Mouse (Mus musculus) hindbrain, postnatal 0 days (tissue): ENCODE results near the gene Dnaic1. TPM values are rescaled to one million over a fixed set of nuclear protein-coding genes. Genes with fewer than 3 reads are reported as not detected.
"Not testable (repeated sequence)": the region's sequence is repeated elsewhere in the genome, so short reads cannot be mapped to it uniquely, and the experiment has no call there.

Experiments
- ATAC-seq: fragments of 200-750 bp; cut with Nextera tagmentation; 2 replicates; pipeline ENCODE4 v1.8.0; 2017; ENCODE audit warnings: mild to moderate bottlenecking, moderate TSS enrichment, moderate library complexity
- DNase-seq: peaks from one replicate; pipeline ENCODE4 v3.0.0-alpha.2; 2015; ENCODE audit warnings: low spot score
- H3K27ac ChIP-seq: fragments of 300-500 bp; sonication (generic); 2 replicates; pipeline ENCODE4 v1.5.1; 2014; ENCODE audit warnings: mild to moderate bottlenecking
- H3K27me3 ChIP-seq: fragments of 300-500 bp; sonication (generic); 2 replicates; pipeline ENCODE4 v1.6.1; 2014; ENCODE audit warnings: low read length, mixed read lengths; ENCODE audit not compliant: insufficient read depth
- H3K36me3 ChIP-seq: fragments of 300-500 bp; sonication (generic); 2 replicates; pipeline ENCODE4 v1.6.1; 2014; ENCODE audit warnings: low read length, mixed read lengths; ENCODE audit not compliant: insufficient read depth
- H3K4me1 ChIP-seq: fragments of 300-500 bp; sonication (generic); 2 replicates; pipeline ENCODE4 v1.6.1; 2014; ENCODE audit warnings: antibody characterized with exemption, low read length, mixed read lengths; ENCODE audit not compliant: insufficient read depth
- H3K4me2 ChIP-seq: fragments of 300-500 bp; sonication (generic); 2 replicates; pipeline ENCODE4 v1.6.1; 2014; ENCODE audit warnings: low read depth, mild to moderate bottlenecking, low read length, moderate library complexity, mixed read lengths
- H3K4me3 ChIP-seq: fragments of 300-500 bp; sonication (generic); 2 replicates; pipeline ENCODE4 v1.5.1; 2014; ENCODE audit warnings: low read length
- H3K9ac ChIP-seq: fragments of 300-500 bp; sonication (generic); replicated peaks from 2 replicates; pipeline ENCODE4 v1.6.1; 2014; ENCODE audit warnings: mild to moderate bottlenecking, low read length, moderate library complexity, mixed read lengths
- H3K9me3 ChIP-seq: fragments of 300-500 bp; sonication (generic); 2 replicates; pipeline ENCODE4 v1.6.1; 2016; ENCODE audit warnings: low read length, mixed read lengths
- WGBS: fragments of 180-500 bp; shearing (Covaris S2); extraction: QIAGEN DNeasy Blood & Tissue Kit; methylation state at CpG from one replicate; pipeline ENCODE4 v1.1.7; 2014; 5-methylcytosine and 5-hydroxymethylcytosine counted together
- polyA plus RNA-seq: library from polyadenylated mRNA; unstranded; fragments of >200 nt; fragmentation: Nextera tagmentation; extraction: Ambion mirVana; gene quantifications from 2 replicates; pipeline ENCODE4 v1.2.1, GENCODE M21; 2015
- total RNA-seq: library from RNA; depleted of rRNA; stranded (reverse); fragments of >200 nt; gene quantifications from 2 replicates; pipeline ENCODE4 v1.2.3, GENCODE M21; 2014; rRNA removed

Gene Dnaic1
- total and polyA plus RNA-seq, 2 experiments from 2014 or later: 3.0 to 4.5 TPM

GRCm38 (mm10) chr4:41685882-41686492 is 116.4 kb downstream of the Dnaic1 start:
- ATAC-seq, DNase-seq, H3K36me3 ChIP-seq, H3K9ac ChIP-seq, H3K27me3 ChIP-seq, H3K4me2 ChIP-seq, H3K4me1 ChIP-seq, H3K27ac ChIP-seq, H3K4me3 ChIP-seq, H3K9me3 ChIP-seq: not testable (repeated sequence)
- 19% methylated on average over 10 of the region's 10 CpGs for WGBS

Other genes starting within 250 kb of the Dnaic1 start
- 31.1 TPM in 2 replicates for gene Ubap1, start 220.8 kb upstream of the Dnaic1 start, total RNA-seq
- 54.8 and 57.6 TPM in 2 replicates for gene Ubap1, start 220.8 kb upstream of the Dnaic1 start, polyA plus RNA-seq
- 4.2 and 4.8 TPM in 2 replicates for gene Kif24, start 104.9 kb upstream of the Dnaic1 start, total RNA-seq
- 2.3 and 2.7 TPM in 2 replicates for gene Kif24, start 104.9 kb upstream of the Dnaic1 start, polyA plus RNA-seq
- 29.2 and 40.7 TPM in 2 replicates for gene Nudt2, start 104.6 kb upstream of the Dnaic1 start, total RNA-seq
- 68.6 and 71.6 TPM in 2 replicates for gene Nudt2, start 104.6 kb upstream of the Dnaic1 start, polyA plus RNA-seq
- 62.4 and 69.9 TPM in 2 replicates for gene AI464131, start 66.7 kb upstream of the Dnaic1 start, total RNA-seq
- 22.0 and 22.9 TPM in 2 replicates for gene AI464131, start 66.7 kb upstream of the Dnaic1 start, polyA plus RNA-seq
- gene 1110017D15Rik, start 52.4 kb upstream of the Dnaic1 start, total RNA-seq: 2.3 and 9.9 TPM in 2 replicates
- 19.9 and 21.4 TPM in 2 replicates for gene 1110017D15Rik, start 52.4 kb upstream of the Dnaic1 start, polyA plus RNA-seq
- gene Fam219a, start 237 bp upstream of the Dnaic1 start, total RNA-seq: 136 and 193 TPM in 2 replicates
- 17.7 and 21.2 TPM in 2 replicates for gene Fam219a, start 237 bp upstream of the Dnaic1 start, polyA plus RNA-seq
- gene Enho, start 70.5 kb downstream of the Dnaic1 start, total RNA-seq: 179 and 205 TPM in 2 replicates
- gene Enho, start 70.5 kb downstream of the Dnaic1 start, polyA plus RNA-seq: 139 and 141 TPM in 2 replicates
- gene Cntfr, start 127.3 kb downstream of the Dnaic1 start, total RNA-seq: 59.3 and 61.9 TPM in 2 replicates
- gene Cntfr, start 127.3 kb downstream of the Dnaic1 start, polyA plus RNA-seq: 18.5 and 22.1 TPM in 2 replicates
- 24.4 and 41.9 TPM in 2 replicates for gene Il11ra1, start 130.2 kb downstream of the Dnaic1 start, total RNA-seq
- gene Il11ra1, start 130.2 kb downstream of the Dnaic1 start, polyA plus RNA-seq: 47.4 and 49.8 TPM in 2 replicates
- gene Rpp25l, start 143.8 kb downstream of the Dnaic1 start, total RNA-seq: 35.0 and 42.2 TPM in 2 replicates
- 47.3 and 48.3 TPM in 2 replicates for gene Rpp25l, start 143.8 kb downstream of the Dnaic1 start, polyA plus RNA-seq
- 145 and 147 TPM in 2 replicates for gene Dctn3, start 153.4 kb downstream of the Dnaic1 start, total RNA-seq
- 306 and 316 TPM in 2 replicates for gene Dctn3, start 153.4 kb downstream of the Dnaic1 start, polyA plus RNA-seq
- 0.22 and 2.1 TPM in 2 replicates for gene Arid3c, start 161.4 kb downstream of the Dnaic1 start, total RNA-seq
- 0.68 and 0.99 TPM in 2 replicates for gene Arid3c, start 161.4 kb downstream of the Dnaic1 start, polyA plus RNA-seq
- gene Galt, start 185.5 kb downstream of the Dnaic1 start, total RNA-seq: 77.6 and 87.8 TPM in 2 replicates
- gene Galt, start 185.5 kb downstream of the Dnaic1 start, polyA plus RNA-seq: 55.5 and 55.9 TPM in 2 replicates
- 95.9 and 108 TPM in 2 replicates for gene Sigmar1, start 186.4 kb downstream of the Dnaic1 start, total RNA-seq
- 61.3 and 61.9 TPM in 2 replicates for gene Sigmar1, start 186.4 kb downstream of the Dnaic1 start, polyA plus RNA-seq
- 148 and 223 TPM in 2 replicates for gene Ccl27a, start 204.5 kb downstream of the Dnaic1 start, total RNA-seq
- 289 and 292 TPM in 2 replicates for gene Ccl27a, start 204.5 kb downstream of the Dnaic1 start, polyA plus RNA-seq